Mouse (Mus musculus) adrenal gland, adult 2 months (tissue): Measurements from ENCODE around the gene Prtn3. TPM values are rescaled to one million over a fixed set of nuclear protein-coding genes. Genes with fewer than 3 reads are reported as not detected.
A peak's percentile ranks its signal among the peaks of the same experiment; 100 is the strongest.

Experiments used
- DNase-seq: peaks from one replicate; pipeline ENCODE4 v3.0.0; 2021
- long read RNA-seq: library from polyadenylated mRNA; stranded (forward); transcript quantifications from one replicate; pipeline ENCODE4 v2.0.0, GENCODE M21; 2021
- polyA plus RNA-seq: library from polyadenylated mRNA; depleted of rRNA; stranded (reverse); fragments of >200 nt; gene quantifications from 2 replicates; pipeline ENCODE4 v1.2.3, GENCODE M21; 2012; rRNA removed
- total RNA-seq, 2 experiments: library from RNA; stranded (reverse); gene quantifications; 2 replicates each; pipeline ENCODE4 v1.2.3; 2021

Gene Prtn3
- total RNA-seq (under 1 TPM; 0.62 to 0.63 TPM), polyA plus RNA-seq (3.4 and 4.1 TPM in 2 replicates)
- long read RNA-seq: 0 reads

GRCm38 (mm10) chr10:79874290-79874862 lies at the start of gene Prtn3, which contains the start of gene Plppr3:
Gene Prtn3 (plus strand): TSS chr10:79874476.
Gene Plppr3 (minus strand): TSS chr10:79874634.
- peak; percentile 37 for DNase-seq

GRCm38 (mm10) chr10:79831583-79831982 lies 42.7 kb upstream of the Prtn3 start:
- no peak for DNase-seq

GRCm38 (mm10) chr10:79832026-79832785 lies 42.1 kb upstream of the Prtn3 start:
- DNase-seq: no peak

- no peak for DNase-seq
Observed at GRCm38 (mm10) chr10:79832786-79833181, 41.5 kb upstream of the Prtn3 start.

GRCm38 (mm10) chr10:79834769-79835398 lies 39.4 kb upstream of the Prtn3 start:
- DNase-seq: peak; percentile 72

GRCm38 (mm10) chr10:79836918-79837317 lies 37.4 kb upstream of the Prtn3 start:
- no peak for DNase-seq

GRCm38 (mm10) chr10:79838151-79838550 lies 36.1 kb upstream of the Prtn3 start:
- no peak for DNase-seq

- no peak for DNase-seq
Observed at GRCm38 (mm10) chr10:79840091-79840490, 34.2 kb upstream of the Prtn3 start.

- DNase-seq: peak; percentile 72
Observed at GRCm38 (mm10) chr10:79840644-79841551, 33.4 kb upstream of the Prtn3 start.

GRCm38 (mm10) chr10:79842322-79842721 lies 32.0 kb upstream of the Prtn3 start:
- DNase-seq: no peak

- DNase-seq: peak; percentile 38
Observed at GRCm38 (mm10) chr10:79843476-79843875, 30.8 kb upstream of the Prtn3 start.

- DNase-seq: no peak
Observed at GRCm38 (mm10) chr10:79846553-79846952, 27.7 kb upstream of the Prtn3 start.

- no peak for DNase-seq
Observed at GRCm38 (mm10) chr10:79849941-79850628, 24.2 kb upstream of the Prtn3 start.

GRCm38 (mm10) chr10:79851653-79852052 lies 22.6 kb upstream of the Prtn3 start:
- no peak for DNase-seq

GRCm38 (mm10) chr10:79852107-79852789 lies 22.0 kb upstream of the Prtn3 start:
- peak; percentile 47 for DNase-seq

- no peak for DNase-seq
Observed at GRCm38 (mm10) chr10:79852827-79853226, 21.4 kb upstream of the Prtn3 start.

- peak; percentile 97 for DNase-seq
Observed at GRCm38 (mm10) chr10:79853392-79853791, 20.9 kb upstream of the Prtn3 start.

- DNase-seq: peak; percentile 99
Observed at GRCm38 (mm10) chr10:79853860-79854795, 20.1 kb upstream of the Prtn3 start, which contains the start of gene Ptbp1. Gene Ptbp1 (plus strand): TSS chr10:79854427.

GRCm38 (mm10) chr10:79854801-79855541 lies 19.3 kb upstream of the Prtn3 start:
- peak; percentile 84 for DNase-seq
